Mouse (Mus musculus): ENCODE results near the gene Prpf4b. TPM values are rescaled to one million over a fixed set of nuclear protein-coding genes. Genes with fewer than 3 reads are reported as not detected.

Prpf4b gene
- 26.3 and 28.8 TPM in 2 replicates for polyA plus RNA-seq (2021; fragmentation: Nextera tagmentation)
- long read RNA-seq, experiment 1, transcript Prpf4b-206 (2 exons, 1,727 nt) = major isoform, 17 of 39 reads
- long read RNA-seq, experiment 1, partial matches to known transcripts = 12 of 39 reads
- long read RNA-seq, experiment 1, other reads (novel, unspliced or antisense) = 9 of 39 reads
- long read RNA-seq, experiment 2, full-length matches to known transcripts = 99 of 169 reads
- long read RNA-seq, experiment 2, partial matches to known transcripts = 31 of 169 reads
- long read RNA-seq, experiment 2, other reads (novel, unspliced or antisense) = 39 of 169 reads

GRCm38 (mm10) chr13:34875166-34875710, at the start of gene Prpf4b:
Prpf4b (plus strand) TSS chr13:34875302.

DNA sequence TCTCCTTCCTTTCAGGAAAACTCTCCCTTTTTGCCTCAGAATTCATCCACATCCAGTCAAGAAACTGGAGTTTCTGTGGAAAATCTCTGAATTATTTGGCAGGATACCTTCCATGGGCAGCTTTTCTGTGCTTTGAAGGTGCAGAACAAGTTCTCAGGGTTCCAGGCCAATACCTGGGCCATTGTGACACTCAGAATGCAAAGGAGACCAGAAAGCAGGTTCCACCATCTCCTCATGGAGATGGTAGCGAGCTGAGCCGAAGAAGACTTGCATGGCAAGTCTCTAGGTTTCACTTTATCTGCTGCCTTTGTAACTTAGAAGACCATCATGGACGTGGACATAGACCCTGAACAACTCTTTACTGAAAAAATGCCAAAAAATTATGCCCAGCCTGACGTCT, 49.1 kb downstream of the Prpf4b start, which contains the start of the genes Fam217a and 4933417A18Rik:
Gene Fam217a, minus strand, starts transcription at position 101 of the 400 bp plus-strand sequence.
Gene 4933417A18Rik, plus strand, starts transcription at position 200 of the 400 bp plus-strand sequence.

Other genes with a start within 250 kb of the Prpf4b start
- 7.6 and 7.7 TPM in 2 replicates for gene Pxdc1, start 221.8 kb upstream of the Prpf4b start, polyA plus RNA-seq (2021; fragmentation: Nextera tagmentation)
- not detected in 2 replicates for gene Fam50b, start 140.5 kb upstream of the Prpf4b start, polyA plus RNA-seq (2021; fragmentation: Nextera tagmentation)
- 0.84 and 1.6 TPM in 2 replicates for gene Fam217a, start 49.0 kb downstream of the Prpf4b start, polyA plus RNA-seq (2021; fragmentation: Nextera tagmentation)
- gene 4933417A18Rik, start 49.1 kb downstream of the Prpf4b start, polyA plus RNA-seq (2021; fragmentation: Nextera tagmentation) = not detected in 2 replicates
- 0.20 and 1.5 TPM in 2 replicates for gene Eci3, start 88.5 kb downstream of the Prpf4b start, polyA plus RNA-seq (2021; fragmentation: Nextera tagmentation)
- gene Eci2, start 151.8 kb downstream of the Prpf4b start, polyA plus RNA-seq (2021; fragmentation: Nextera tagmentation) = 94.5 and 99.8 TPM in 2 replicates

Measured in layer of hippocampus, adult 6 months (tissue).